Mouse (Mus musculus) bone marrow macrophage, adult 2 months (primary cell): ENCODE results near the gene Pet117.

Experiments
- CTCF ChIP-seq: IDR thresholded peaks from 2 replicates; pipeline ENCODE4 v1.5.1; 2012; ENCODE audit warnings: low read depth, mild to moderate bottlenecking, low read length, moderate library complexity
- POLR2A ChIP-seq: IDR thresholded peaks from 2 replicates; pipeline ENCODE4 v1.6.1; 2012; ENCODE audit warnings: mild to moderate bottlenecking, low read depth, low read length, borderline replicate concordance

DNA sequence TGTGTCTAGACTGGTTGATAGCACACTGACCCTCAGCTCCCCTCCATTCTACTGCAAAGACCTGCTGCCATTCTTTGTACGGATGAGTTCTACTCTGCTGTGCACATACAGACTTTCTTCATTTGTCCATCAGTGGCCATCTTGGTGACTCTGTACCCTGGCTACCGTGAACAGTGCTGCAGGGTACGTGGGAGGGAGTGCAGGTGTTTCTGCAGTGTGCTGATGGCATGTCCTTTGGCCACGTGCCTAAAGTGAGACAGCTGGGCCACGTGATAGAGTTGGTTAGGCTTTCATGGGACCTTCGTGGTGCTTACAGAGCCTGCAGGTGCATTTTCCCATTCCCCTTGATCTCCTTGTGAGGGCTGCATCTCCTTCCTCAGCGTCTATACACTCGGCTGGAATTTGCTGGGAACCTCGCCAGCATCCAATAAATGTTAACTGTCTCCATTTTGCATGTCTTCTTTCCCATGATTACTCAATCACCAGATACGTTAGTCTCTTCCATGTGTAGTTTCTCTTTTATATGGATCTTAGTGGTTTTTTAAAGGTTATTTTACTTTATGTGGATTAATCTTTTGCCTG is 53.4 kb downstream of the Pet117 start:
- TF ChIP-seq CTCF (no peak), POLR2A (no peak)
